Mouse (Mus musculus): Measurements from ENCODE around the gene Apol6. TPM values are rescaled to one million over a fixed set of nuclear protein-coding genes. Genes with fewer than 3 reads are reported as not detected.
A peak's percentile ranks its signal among the peaks of the same experiment; 100 is the strongest.

Gene Apol6
- polyA plus RNA-seq, 1 experiment from 2014 or later: not detected

DNA sequence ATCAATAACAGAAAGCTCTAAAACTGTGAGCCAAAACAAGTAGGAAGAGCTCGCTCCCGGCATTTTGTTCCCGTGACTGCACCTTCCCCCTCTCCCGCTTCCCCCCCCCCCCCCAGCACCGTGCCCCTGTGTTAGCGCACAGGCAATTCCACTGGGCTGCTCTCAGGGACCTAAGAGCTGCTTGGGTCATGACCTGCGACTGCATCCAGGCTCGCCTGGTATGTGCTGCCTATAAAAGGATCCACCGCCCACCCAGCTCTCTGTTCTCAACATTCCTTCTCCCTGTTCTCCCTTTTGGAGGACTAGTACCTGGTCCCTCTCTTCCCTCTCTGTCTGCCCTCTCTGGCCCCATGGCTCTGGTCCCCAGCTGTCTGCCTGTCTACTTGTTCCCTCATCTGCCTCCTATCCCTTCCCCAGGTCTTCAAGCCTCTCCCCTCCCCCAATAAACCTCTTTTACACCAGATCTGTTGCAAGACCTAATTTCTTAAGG, 5.3 kb upstream of the Apol6 start:
- no peak for ATAC-seq (ENCODE audit: low FRiP score)
- H3K4me3 ChIP-seq (ENCODE audit: low read depth, low read length): no peak overlapping the region
- 70% methylated on average over 8 of the region's 9 CpGs for WGBS
- H3K4me2 ChIP-seq: no peak overlapping the region
- no peak overlapping the region for H3K27ac ChIP-seq (ENCODE audit: low read depth, low read length)
- no peaks in the 10 kb centered on the region for H3K27me3 ChIP-seq (ENCODE audit: control insufficient read depth, insufficient read depth, low read length)
- H3K36me3 ChIP-seq (ENCODE audit: control insufficient read depth, insufficient read depth, low read length): no peaks in the 10 kb centered on the region
- no peak overlapping the region for H3K9ac ChIP-seq (ENCODE audit: low read length)
- H3K9me3 ChIP-seq (ENCODE audit: control insufficient read depth, low read length): no peaks in the 10 kb centered on the region
- DNase-seq (ENCODE audit: low spot score, missing footprints): no peak
- H3K4me1 ChIP-seq (ENCODE audit: control insufficient read depth, insufficient read depth, low read length): no peaks in the 10 kb centered on the region

DNA sequence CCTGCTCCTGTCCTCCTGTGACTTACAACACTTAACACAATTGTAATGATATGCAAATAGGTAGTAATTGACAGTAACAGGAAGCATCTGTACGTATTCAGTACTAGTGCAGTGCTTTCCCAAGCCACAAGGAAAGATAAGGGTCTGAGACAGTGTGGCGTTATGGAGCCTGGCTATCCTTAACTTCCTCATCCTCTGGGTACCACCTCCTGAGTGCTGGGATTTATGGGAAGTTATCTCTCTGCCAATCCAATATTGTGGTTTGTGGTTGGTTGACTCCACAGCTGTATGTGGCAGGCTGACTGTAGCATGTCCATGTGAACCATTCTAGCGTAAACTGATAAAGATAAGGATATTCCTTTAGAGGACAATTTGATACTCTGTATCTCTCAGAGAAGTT, 3.7 kb upstream of the Apol6 start:
- H3K9me3 ChIP-seq (ENCODE audit: control insufficient read depth, low read length): no peaks in the 10 kb centered on the region
- no peak overlapping the region for H3K4me2 ChIP-seq
- ATAC-seq (ENCODE audit: low FRiP score) (no peak), DNase-seq (ENCODE audit: low spot score, missing footprints) (no peak)
- WGBS: 83% methylated on average over 3 of the region's 3 CpGs
- no peaks in the 10 kb centered on the region for H3K4me1 ChIP-seq (ENCODE audit: control insufficient read depth, insufficient read depth, low read length)
- H3K27me3 ChIP-seq (ENCODE audit: control insufficient read depth, insufficient read depth, low read length): no peaks in the 10 kb centered on the region
- no peak overlapping the region for H3K9ac ChIP-seq (ENCODE audit: low read length)
- no peak overlapping the region for H3K4me3 ChIP-seq (ENCODE audit: low read depth, low read length)
- H3K27ac ChIP-seq (ENCODE audit: low read depth, low read length): no peak overlapping the region
- no peaks in the 10 kb centered on the region for H3K36me3 ChIP-seq (ENCODE audit: control insufficient read depth, insufficient read depth, low read length)

GRCm38 (mm10) chr15:77045609-77046008, 1.1 kb downstream of the Apol6 start:
- DNase-seq (ENCODE audit: low spot score, missing footprints) (no peak), ATAC-seq (ENCODE audit: low FRiP score) (no peak)
- Histone ChIP-seq H3K27ac (ENCODE audit: low read depth, low read length) (no peak overlapping the region), H3K4me1 (ENCODE audit: control insufficient read depth, insufficient read depth, low read length) (no peaks in the 10 kb centered on the region), H3K27me3 (ENCODE audit: control insufficient read depth, insufficient read depth, low read length) (no peaks in the 10 kb centered on the region), H3K36me3 (ENCODE audit: control insufficient read depth, insufficient read depth, low read length) (no peaks in the 10 kb centered on the region), H3K9me3 (ENCODE audit: control insufficient read depth, low read length) (no peaks in the 10 kb centered on the region), H3K4me2 (no peak overlapping the region), H3K4me3 (ENCODE audit: low read depth, low read length) (no peak overlapping the region), H3K9ac (ENCODE audit: low read length) (no peak overlapping the region)
- 90% methylated on average over 10 of the region's 10 CpGs for WGBS

DNA sequence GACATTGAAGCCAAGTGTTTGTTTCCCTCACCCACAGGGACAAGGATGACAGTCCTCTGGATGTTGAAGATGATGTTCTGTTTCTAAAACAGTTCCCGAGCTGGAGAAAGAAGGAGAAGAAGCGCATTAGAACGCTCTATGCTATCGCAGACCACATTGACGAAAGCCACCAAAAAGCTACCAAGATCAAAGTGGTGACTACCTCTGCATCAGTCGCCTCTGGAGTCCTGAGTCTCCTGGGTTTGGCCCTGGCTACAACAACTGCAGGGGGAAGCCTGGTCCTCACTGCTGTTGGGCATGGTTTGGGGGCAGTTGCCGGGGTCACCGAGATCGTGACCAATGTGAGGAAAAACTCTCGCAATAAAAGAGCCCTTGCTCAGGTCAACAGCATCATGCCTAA, 6.0 kb downstream of the Apol6 start, which contains the start of gene Mb:
Gene Mb (minus strand): TSS at position 101 of the 400 bp plus-strand sequence.
- ATAC-seq (ENCODE audit: low FRiP score) (no peak), DNase-seq (ENCODE audit: low spot score, missing footprints) (no peak)
- H3K4me2 ChIP-seq: no peak within 1 kb of the TSS
- no peaks in the 10 kb centered on the region for H3K27me3 ChIP-seq (ENCODE audit: control insufficient read depth, insufficient read depth, low read length)
- H3K9me3 ChIP-seq (ENCODE audit: control insufficient read depth, low read length): no peaks in the 10 kb centered on the region
- no peaks in the 10 kb centered on the region for H3K36me3 ChIP-seq (ENCODE audit: control insufficient read depth, insufficient read depth, low read length)
- H3K4me1 ChIP-seq (ENCODE audit: control insufficient read depth, insufficient read depth, low read length): peaks cover 2% of the 10 kb centered on the region; the same call in 1 of the 2 replicates
- no peak within 1 kb of the TSS for H3K9ac ChIP-seq (ENCODE audit: low read length)
- no peak within 1 kb of the TSS for H3K4me3 ChIP-seq (ENCODE audit: low read depth, low read length)
- 90% methylated on average over 10 of the region's 10 CpGs for WGBS
- no peak within 1 kb of the TSS for H3K27ac ChIP-seq (ENCODE audit: low read depth, low read length)

GRCm38 (mm10) chr15:77052176-77052575, 7.6 kb downstream of the Apol6 start:
- H3K9me3 ChIP-seq (ENCODE audit: control insufficient read depth, low read length): no peaks in the 10 kb centered on the region
- no peak overlapping the region for H3K9ac ChIP-seq (ENCODE audit: low read length)
- DNase-seq (ENCODE audit: low spot score, missing footprints) (no peak), ATAC-seq (ENCODE audit: low FRiP score) (no peak)
- 41% methylated on average over 1 of the region's 1 CpGs for WGBS
- H3K27ac ChIP-seq (ENCODE audit: low read depth, low read length): no peak overlapping the region
- H3K4me1 ChIP-seq (ENCODE audit: control insufficient read depth, insufficient read depth, low read length): peaks cover 9% of the 10 kb centered on the region
- H3K4me2 ChIP-seq: no peak overlapping the region
- no peaks in the 10 kb centered on the region for H3K36me3 ChIP-seq (ENCODE audit: control insufficient read depth, insufficient read depth, low read length)
- no peak overlapping the region for H3K4me3 ChIP-seq (ENCODE audit: low read depth, low read length)
- H3K27me3 ChIP-seq (ENCODE audit: control insufficient read depth, insufficient read depth, low read length): no peaks in the 10 kb centered on the region

DNA sequence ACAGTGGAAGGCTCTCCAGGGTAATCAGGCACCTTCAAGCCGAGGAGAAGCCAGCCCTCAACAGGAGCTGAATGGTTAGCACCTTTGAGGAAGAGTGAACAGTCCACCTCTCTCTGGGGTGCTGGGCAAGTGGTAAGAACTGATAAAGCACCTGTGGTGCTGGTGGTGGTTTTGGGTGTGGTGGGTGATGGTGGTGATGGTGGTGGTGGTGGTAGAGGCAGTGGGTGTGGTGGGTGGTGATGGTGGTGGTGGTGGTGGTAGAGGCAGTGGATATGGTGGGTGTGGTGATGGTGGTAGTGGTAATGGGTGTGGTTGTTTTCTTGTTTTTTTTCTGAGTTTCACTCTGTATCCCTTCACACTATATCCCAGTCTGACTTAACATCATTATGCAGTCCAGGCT, 8.5 kb downstream of the Apol6 start:
- Histone ChIP-seq H3K4me3 (ENCODE audit: low read depth, low read length) (no peak overlapping the region), H3K27me3 (ENCODE audit: control insufficient read depth, insufficient read depth, low read length) (no peaks in the 10 kb centered on the region), H3K9ac (ENCODE audit: low read length) (no peak overlapping the region), H3K27ac (ENCODE audit: low read depth, low read length) (no peak overlapping the region), H3K4me1 (ENCODE audit: control insufficient read depth, insufficient read depth, low read length) (peaks cover 9% of the 10 kb centered on the region), H3K36me3 (ENCODE audit: control insufficient read depth, insufficient read depth, low read length) (no peaks in the 10 kb centered on the region), H3K9me3 (ENCODE audit: control insufficient read depth, low read length) (no peaks in the 10 kb centered on the region), H3K4me2 (no peak overlapping the region)
- WGBS: 94% methylated on average over 1 of the region's 1 CpGs
- ATAC-seq (ENCODE audit: low FRiP score) (no peak), DNase-seq (ENCODE audit: low spot score, missing footprints) (no peak)

GRCm38 (mm10) chr15:77054611-77055175, 10.2 kb downstream of the Apol6 start:
- no peak overlapping the region for H3K4me3 ChIP-seq (ENCODE audit: low read depth, low read length)
- no peaks in the 10 kb centered on the region for H3K36me3 ChIP-seq (ENCODE audit: control insufficient read depth, insufficient read depth, low read length)
- H3K9ac ChIP-seq (ENCODE audit: low read length): no peak overlapping the region
- 54% methylated on average over 5 of the region's 5 CpGs for WGBS
- H3K27ac ChIP-seq (ENCODE audit: low read depth, low read length): no peak overlapping the region
- H3K4me2 ChIP-seq: no peak overlapping the region
- H3K9me3 ChIP-seq (ENCODE audit: control insufficient read depth, low read length): no peaks in the 10 kb centered on the region
- no peak for ATAC-seq (ENCODE audit: low FRiP score)
- DNase-seq (ENCODE audit: low spot score, missing footprints): peak; percentile 81
- H3K4me1 ChIP-seq (ENCODE audit: control insufficient read depth, insufficient read depth, low read length): peaks cover 9% of the 10 kb centered on the region
- no peaks in the 10 kb centered on the region for H3K27me3 ChIP-seq (ENCODE audit: control insufficient read depth, insufficient read depth, low read length)

DNA sequence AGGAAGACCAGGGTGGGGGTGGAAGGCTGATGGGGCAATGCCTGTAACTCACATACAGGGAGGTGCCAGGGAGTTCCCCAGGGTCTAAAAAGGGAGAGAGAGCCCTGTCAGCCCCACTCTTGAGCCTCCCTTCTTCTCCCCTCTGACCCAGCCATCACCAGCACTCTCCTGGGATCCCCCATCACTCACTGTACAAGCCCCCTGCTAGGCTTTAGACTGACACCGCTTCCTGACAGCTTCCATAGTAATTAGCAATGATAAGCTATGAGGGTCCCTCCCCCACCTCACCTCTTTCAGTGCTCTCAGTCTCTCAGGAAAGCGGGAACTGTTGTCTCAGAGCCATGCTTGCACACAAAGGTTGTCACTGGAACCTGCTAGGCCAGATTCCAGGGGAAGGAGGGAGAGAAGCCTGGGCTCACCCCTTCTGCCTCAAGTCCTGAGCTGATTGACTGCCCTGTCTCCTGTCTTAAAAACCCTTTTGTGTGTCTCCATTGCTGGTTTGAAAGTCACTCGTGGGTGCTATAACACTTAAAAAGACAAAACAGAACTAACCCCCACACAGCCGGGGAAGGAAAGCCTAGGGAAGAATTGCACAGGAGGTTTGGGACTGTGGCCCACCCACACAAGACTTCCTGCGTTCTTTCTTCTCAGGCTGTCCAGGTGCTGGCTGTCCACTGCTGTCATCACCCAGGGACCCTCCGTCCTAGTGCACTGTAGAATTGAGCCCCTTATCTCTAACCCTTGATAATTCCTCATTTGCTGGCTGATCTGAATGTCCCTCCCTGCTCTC, 11.7 kb downstream of the Apol6 start:
- Histone ChIP-seq H3K4me1 (ENCODE audit: control insufficient read depth, insufficient read depth, low read length) (peaks cover 9% of the 10 kb centered on the region), H3K4me3 (ENCODE audit: low read depth, low read length) (no peak overlapping the region), H3K36me3 (ENCODE audit: control insufficient read depth, insufficient read depth, low read length) (no peaks in the 10 kb centered on the region), H3K27me3 (ENCODE audit: control insufficient read depth, insufficient read depth, low read length) (no peaks in the 10 kb centered on the region), H3K27ac (ENCODE audit: low read depth, low read length) (no peak overlapping the region; the same call in 1 of the 2 replicates), H3K4me2 (no peak overlapping the region), H3K9me3 (ENCODE audit: control insufficient read depth, low read length) (no peaks in the 10 kb centered on the region), H3K9ac (ENCODE audit: low read length) (peak overlapping the region; percentile 6; the same call in 1 of the 2 replicates)
- DNase-seq (ENCODE audit: low spot score, missing footprints) (peak; percentile 87), ATAC-seq (ENCODE audit: low FRiP score) (no peak)
- WGBS: 39% methylated on average over 6 of the region's 6 CpGs

- Histone ChIP-seq H3K9ac (ENCODE audit: low read length) (no peak overlapping the region; the same call in 1 of the 2 replicates), H3K4me2 (no peak overlapping the region), H3K27ac (ENCODE audit: low read depth, low read length) (no peak overlapping the region), H3K4me1 (ENCODE audit: control insufficient read depth, insufficient read depth, low read length) (peaks cover 9% of the 10 kb centered on the region), H3K27me3 (ENCODE audit: control insufficient read depth, insufficient read depth, low read length) (no peaks in the 10 kb centered on the region), H3K36me3 (ENCODE audit: control insufficient read depth, insufficient read depth, low read length) (no peaks in the 10 kb centered on the region), H3K4me3 (ENCODE audit: low read depth, low read length) (no peak overlapping the region), H3K9me3 (ENCODE audit: control insufficient read depth, low read length) (no peaks in the 10 kb centered on the region)
- ATAC-seq (ENCODE audit: low FRiP score): no peak
- DNase-seq (ENCODE audit: low spot score, missing footprints): no peak
- 71% methylated on average over 3 of the region's 3 CpGs for WGBS
These were observed 12.2 kb downstream of the Apol6 start for GRCm38 (mm10) chr15:77056791-77057051.
